Mouse (Mus musculus): ENCODE measurements around the gene Npr3. TPM values are rescaled to one million over a fixed set of nuclear protein-coding genes. Genes with fewer than 3 reads are reported as not detected.
"Not testable (repeated sequence)": the region's sequence is repeated elsewhere in the genome, so short reads cannot be mapped to it uniquely, and the experiment has no call there.

The Npr3 gene
- polyA plus RNA-seq, 1 experiment from 2014 or later = 3.2 TPM

- H3K4me1 ChIP-seq (replicated peaks) = 0 out of 2 replicates have a peak, but pooled peaks cover 3% of the 10 kb centered on the region
- H3K4me2 ChIP-seq = no peak overlapping the region
- ATAC-seq (ENCODE audit: low read depth) (no peak), DNase-seq (no peak)
- H3K27me3 ChIP-seq = no peaks in the 10 kb centered on the region
- no peak overlapping the region for H3K27ac ChIP-seq
- 49% methylated on average over 4 of the region's 4 CpGs for WGBS (ENCODE audit: insufficient replicate concordance)
- no peaks in the 10 kb centered on the region for H3K9me3 ChIP-seq (replicated peaks)
- no peak overlapping the region for H3K9ac ChIP-seq
- H3K36me3 ChIP-seq = no peaks in the 10 kb centered on the region
- no peak overlapping the region for H3K4me3 ChIP-seq (replicated peaks)
Observed at GRCm38 (mm10) chr15:11841828-11842227, 65.3 kb downstream of the Npr3 start.

GRCm38 (mm10) chr15:11835913-11836312, 71.2 kb downstream of the Npr3 start:
- Histone ChIP-seq H3K9me3 (replicated peaks) (no peaks in the 10 kb centered on the region), H3K27me3 (no peaks in the 10 kb centered on the region), H3K4me3 (replicated peaks) (no peak overlapping the region), H3K9ac (no peak overlapping the region), H3K4me1 (replicated peaks) (no peaks in the 10 kb centered on the region), H3K27ac (no peak overlapping the region), H3K4me2 (no peak overlapping the region), H3K36me3 (no peaks in the 10 kb centered on the region)
- DNase-seq (no peak), ATAC-seq (ENCODE audit: low read depth) (no peak)
- 60% methylated on average over 1 of the region's 1 CpGs for WGBS (ENCODE audit: insufficient replicate concordance)

- not testable (repeated sequence) for H3K27ac ChIP-seq; H3K4me3 ChIP-seq (replicated peaks); H3K36me3 ChIP-seq; H3K4me1 ChIP-seq (replicated peaks); H3K9me3 ChIP-seq (replicated peaks); H3K27me3 ChIP-seq; ATAC-seq (ENCODE audit: low read depth); H3K9ac ChIP-seq; DNase-seq; H3K4me2 ChIP-seq
- 63% methylated on average over 6 of the region's 6 CpGs for WGBS (ENCODE audit: insufficient replicate concordance)
Observed at GRCm38 (mm10) chr15:11822347-11822746, 84.7 kb downstream of the Npr3 start.

GRCm38 (mm10) chr15:11815551-11815950, 91.5 kb downstream of the Npr3 start:
- Histone ChIP-seq H3K9me3 (replicated peaks) (no peaks in the 10 kb centered on the region), H3K27ac (peak overlapping the region; percentile 15; the same call in 1 of the 2 replicates), H3K9ac (no peak overlapping the region), H3K4me2 (no peak overlapping the region), H3K27me3 (no peaks in the 10 kb centered on the region), H3K36me3 (no peaks in the 10 kb centered on the region), H3K4me3 (replicated peaks) (no peak overlapping the region), H3K4me1 (replicated peaks) (no peaks in the 10 kb centered on the region)
- no peak for DNase-seq
- 34% methylated on average over 4 of the region's 4 CpGs for WGBS (ENCODE audit: insufficient replicate concordance)
- ATAC-seq (ENCODE audit: low read depth) = peak; percentile 57; the same call in 1 of the 2 replicates

GRCm38 (mm10) chr15:11803576-11803975, 103.5 kb downstream of the Npr3 start:
- DNase-seq (no peak), ATAC-seq (ENCODE audit: low read depth) (no peak)
- no peak overlapping the region for H3K9ac ChIP-seq
- no peaks in the 10 kb centered on the region for H3K9me3 ChIP-seq (replicated peaks)
- 0 out of 2 replicates have a peak, but pooled peaks cover 10% of the 10 kb centered on the region for H3K4me1 ChIP-seq (replicated peaks)
- H3K4me3 ChIP-seq (replicated peaks) = no peak overlapping the region
- H3K4me2 ChIP-seq = no peak overlapping the region
- H3K36me3 ChIP-seq = no peaks in the 10 kb centered on the region
- H3K27ac ChIP-seq = no peak overlapping the region
- WGBS (ENCODE audit: insufficient replicate concordance) = 32% methylated on average over 4 of the region's 4 CpGs
- H3K27me3 ChIP-seq = no peaks in the 10 kb centered on the region

- Histone ChIP-seq H3K27ac (no peak overlapping the region), H3K4me2 (no peak overlapping the region), H3K36me3 (no peaks in the 10 kb centered on the region), H3K27me3 (no peaks in the 10 kb centered on the region), H3K9ac (no peak overlapping the region), H3K9me3 (replicated peaks) (no peaks in the 10 kb centered on the region), H3K4me1 (replicated peaks) (0 out of 2 replicates have a peak, but pooled peaks cover 10% of the 10 kb centered on the region), H3K4me3 (replicated peaks) (no peak overlapping the region)
- ATAC-seq (ENCODE audit: low read depth) (no peak), DNase-seq (no peak)
- 23% methylated on average over 13 of the region's 13 CpGs for WGBS (ENCODE audit: insufficient replicate concordance)
Observed at GRCm38 (mm10) chr15:11801863-11802722, 105.0 kb downstream of the Npr3 start.

- Histone ChIP-seq H3K9ac (no peak overlapping the region), H3K27me3 (no peaks in the 10 kb centered on the region), H3K4me3 (replicated peaks) (no peak overlapping the region), H3K9me3 (replicated peaks) (no peaks in the 10 kb centered on the region), H3K4me2 (no peak overlapping the region), H3K27ac (no peak overlapping the region), H3K36me3 (no peaks in the 10 kb centered on the region), H3K4me1 (replicated peaks) (no peaks in the 10 kb centered on the region)
- ATAC-seq (ENCODE audit: low read depth) = no peak
- no peak for DNase-seq
- 36% methylated on average over 2 of the region's 2 CpGs for WGBS (ENCODE audit: insufficient replicate concordance)
Observed at GRCm38 (mm10) chr15:11794632-11795031, 112.5 kb downstream of the Npr3 start.

Other genes with a start within 250 kb of the Npr3 start
- 383 and 465 TPM in 2 replicates for gene Sub1, start 89.7 kb upstream of the Npr3 start, polyA plus RNA-seq (2015; fragmentation: Nextera tagmentation; extraction: Ambion mirVana)
- gene Zfr, start 210.5 kb upstream of the Npr3 start, polyA plus RNA-seq (2015; fragmentation: Nextera tagmentation; extraction: Ambion mirVana) = 42.1 and 43.6 TPM in 2 replicates

All from liver, embryonic 13.5 days (tissue).